Mouse (Mus musculus) induced T-regulatory cell, adult 2 months (primary cell): ENCODE measurements around the gene Lpxn.

Source experiments
- DNase-seq: peaks from one replicate; pipeline ENCODE4 v3.0.0-alpha.2; 2012; ENCODE audit warnings: low read depth

Lpxn gene

GRCm38 (mm10) chr19:12795511-12796327 lies at the start of gene Lpxn, which contains the start of gene Zfp91:
Gene Lpxn (plus strand): TSS chr19:12796193.
Gene Zfp91 (minus strand): TSS chr19:12796126.
- peak; percentile 98 for DNase-seq

DNA sequence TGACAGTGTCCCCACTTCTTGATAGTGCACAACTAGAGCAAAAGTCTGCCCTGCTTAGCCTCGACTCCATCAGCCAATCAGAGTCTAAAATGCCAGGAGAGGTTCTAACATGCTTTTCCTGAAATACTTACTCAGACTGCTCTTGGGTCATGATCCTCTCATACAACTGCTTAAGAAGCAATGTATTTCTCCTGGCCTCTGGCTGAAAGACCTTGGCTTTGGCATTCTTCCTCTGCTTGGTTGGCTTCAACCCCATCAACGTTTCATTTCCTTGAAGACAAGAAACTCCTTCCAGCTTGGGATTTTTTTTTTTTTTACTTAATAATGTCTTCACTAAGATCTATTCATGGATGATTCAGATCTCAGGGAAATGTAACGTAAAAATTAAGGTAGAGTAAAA lies 39.7 kb upstream of the Lpxn start:
- DNase-seq: no peak

GRCm38 (mm10) chr19:12758936-12759478 lies 37.0 kb upstream of the Lpxn start:
- no peak for DNase-seq

GRCm38 (mm10) chr19:12759656-12760055 lies 36.3 kb upstream of the Lpxn start:
- DNase-seq: no peak

DNA sequence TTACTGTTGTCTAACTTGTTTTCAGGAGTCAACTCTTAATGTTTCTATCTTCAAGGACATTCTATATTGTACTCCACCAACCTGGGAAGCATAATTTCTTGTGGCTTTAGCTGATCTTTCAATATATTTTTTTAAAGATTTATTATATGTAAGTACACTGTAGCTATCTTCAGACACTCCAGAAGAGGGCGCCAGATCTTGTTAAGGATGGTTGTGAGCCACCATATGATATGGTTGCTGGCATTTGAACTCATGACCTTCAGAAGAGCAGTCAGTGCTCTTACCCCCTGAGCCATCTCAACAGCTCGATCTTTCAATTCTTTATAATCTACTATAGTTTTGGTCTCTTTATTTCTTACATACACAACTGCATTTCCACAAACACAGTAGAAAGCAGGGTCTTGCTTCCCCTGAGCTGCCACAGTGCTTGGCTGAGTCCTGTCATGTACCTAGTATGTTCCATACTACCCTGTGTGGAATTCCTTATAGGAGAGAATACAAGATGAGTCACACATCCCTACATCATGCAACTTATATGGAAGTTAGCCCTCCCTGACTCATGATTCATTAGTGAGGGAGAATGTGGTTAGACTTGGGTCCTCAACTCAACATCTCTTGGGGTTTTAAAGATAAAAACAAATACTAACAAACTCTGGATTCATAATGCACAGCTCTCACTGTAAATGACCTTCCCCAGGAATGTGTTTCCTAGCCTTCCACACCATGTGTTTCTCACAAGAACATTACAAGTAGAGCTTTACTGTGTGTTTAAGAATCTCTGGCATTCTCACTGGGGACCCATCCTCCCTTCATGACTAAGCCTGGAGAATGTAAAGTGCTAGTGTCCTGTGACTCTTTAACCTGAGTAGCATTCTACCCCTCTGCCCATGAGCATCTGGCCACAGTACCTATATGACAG lies 33.5 kb upstream of the Lpxn start:
- peak; percentile 52 for DNase-seq

DNA sequence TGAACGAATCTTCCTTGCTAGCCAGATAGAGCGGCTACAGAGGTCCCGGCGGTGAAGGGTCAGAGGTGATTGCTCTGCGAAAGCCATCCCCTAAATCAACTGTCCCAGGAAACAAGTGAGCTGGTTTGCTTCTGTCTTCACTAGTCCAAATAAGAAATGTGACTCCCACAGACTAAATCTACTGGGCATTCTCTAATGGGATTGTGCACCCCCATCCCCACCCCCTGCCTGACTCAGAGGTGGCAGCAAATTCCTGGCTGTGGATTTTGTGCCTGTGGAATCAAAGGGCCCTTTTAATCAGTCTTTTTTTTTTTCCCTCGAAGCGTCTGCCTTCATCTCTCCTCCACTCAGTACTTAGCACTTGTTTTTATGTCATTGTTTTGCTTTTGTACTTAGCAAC lies 30.7 kb upstream of the Lpxn start, which contains the start of gene Cntf:
Cntf (minus strand) TSS at position 325 of the 400 bp plus-strand sequence.
- no peak for DNase-seq

DNA sequence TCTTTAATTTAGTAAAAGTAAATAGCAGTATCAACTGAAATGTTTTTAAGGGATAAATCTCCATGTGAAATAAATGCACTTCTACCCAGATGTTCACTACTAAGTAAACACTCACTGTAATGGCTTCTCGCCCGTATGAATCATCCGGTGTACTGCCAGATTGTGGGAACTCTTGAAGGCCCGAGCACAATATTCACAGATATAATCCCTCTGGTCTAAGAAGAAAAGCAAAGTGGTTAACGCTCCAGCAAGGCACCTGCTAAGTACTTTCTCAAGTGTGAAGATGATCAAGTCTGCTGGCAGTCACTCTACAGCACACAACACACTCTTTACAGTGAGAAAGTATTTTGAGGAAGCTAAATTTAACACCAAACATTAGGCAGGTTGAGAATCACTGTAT lies 25.1 kb upstream of the Lpxn start:
- DNase-seq: no peak

DNA sequence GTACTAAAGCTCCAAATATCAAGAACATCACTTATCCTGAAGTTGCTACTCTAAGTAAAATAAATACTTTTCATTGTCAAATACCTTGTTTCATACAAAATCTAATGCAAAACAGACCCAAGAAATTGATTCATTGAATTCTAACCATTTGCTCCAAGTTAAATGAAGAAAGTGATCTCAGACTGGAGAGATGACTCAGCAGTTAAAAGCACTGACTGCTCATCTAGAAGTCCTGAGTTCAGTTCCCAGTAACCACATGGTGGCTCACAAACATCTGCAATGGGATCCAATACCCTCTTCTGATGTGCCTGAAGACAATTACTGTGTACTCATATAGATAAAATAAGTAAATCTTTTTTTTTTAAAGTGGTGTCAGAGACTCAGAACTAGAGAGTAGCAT lies 15.6 kb upstream of the Lpxn start:
- no peak for DNase-seq

- no peak for DNase-seq
These were observed 9.1 kb upstream of the Lpxn start for GRCm38 (mm10) chr19:12786803-12787395.

DNA sequence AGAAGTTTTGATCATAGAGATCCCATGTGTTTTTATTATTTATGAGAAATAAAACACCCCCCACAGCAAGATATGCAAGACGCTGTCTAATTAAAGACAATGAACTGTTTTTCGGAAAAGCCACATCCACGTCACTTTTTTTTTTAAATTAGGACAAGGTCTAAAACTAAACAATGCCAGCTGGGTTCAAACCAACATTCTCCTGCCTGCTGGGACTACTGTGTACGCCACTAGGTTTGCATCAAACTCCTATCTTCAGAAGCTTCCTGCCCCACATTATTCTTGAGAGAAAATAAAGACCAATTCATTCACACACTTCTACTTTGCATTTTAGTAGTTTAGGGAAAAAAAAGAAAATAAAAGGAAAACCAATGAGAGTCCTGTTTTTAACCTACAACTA lies 8.3 kb upstream of the Lpxn start:
- DNase-seq: no peak

- peak; percentile 25 for DNase-seq
These were observed 3.6 kb upstream of the Lpxn start for GRCm38 (mm10) chr19:12792374-12792773.

GRCm38 (mm10) chr19:12794056-12795044 lies 1.6 kb upstream of the Lpxn start:
- peak; percentile 93 for DNase-seq

GRCm38 (mm10) chr19:12795110-12795509 lies 883 bp upstream of the Lpxn start:
- no peak for DNase-seq

DNA sequence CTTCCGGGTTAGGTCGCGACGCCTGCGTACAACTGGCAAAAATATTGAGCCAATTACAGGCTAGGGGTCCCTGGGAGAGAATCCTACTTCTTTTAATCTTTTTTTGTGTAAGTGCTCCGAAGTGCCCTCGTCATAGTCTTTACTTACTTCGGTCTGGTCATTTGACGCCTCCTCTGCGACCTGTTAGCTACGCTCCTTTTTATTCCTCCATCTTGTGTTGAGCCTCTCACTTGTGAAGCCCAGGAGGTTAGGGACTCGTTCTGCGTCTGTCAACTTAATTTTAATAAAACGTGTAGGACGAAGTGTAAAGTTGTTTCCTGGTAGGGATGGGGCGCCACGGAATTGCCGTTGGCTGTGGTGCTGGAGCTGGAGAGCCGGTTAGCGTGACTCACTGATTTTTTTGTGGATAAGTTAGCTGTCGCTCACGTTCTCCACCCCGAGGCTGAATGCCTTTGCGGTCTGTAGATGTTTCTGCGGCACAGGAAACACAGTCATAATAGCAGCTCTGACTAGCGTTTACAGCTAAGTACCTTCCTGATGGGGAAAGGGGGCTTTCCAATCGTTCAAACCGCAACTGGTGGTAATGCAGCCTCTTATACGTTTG lies 437 bp downstream of the Lpxn start:
- DNase-seq: peak; percentile 97

DNA sequence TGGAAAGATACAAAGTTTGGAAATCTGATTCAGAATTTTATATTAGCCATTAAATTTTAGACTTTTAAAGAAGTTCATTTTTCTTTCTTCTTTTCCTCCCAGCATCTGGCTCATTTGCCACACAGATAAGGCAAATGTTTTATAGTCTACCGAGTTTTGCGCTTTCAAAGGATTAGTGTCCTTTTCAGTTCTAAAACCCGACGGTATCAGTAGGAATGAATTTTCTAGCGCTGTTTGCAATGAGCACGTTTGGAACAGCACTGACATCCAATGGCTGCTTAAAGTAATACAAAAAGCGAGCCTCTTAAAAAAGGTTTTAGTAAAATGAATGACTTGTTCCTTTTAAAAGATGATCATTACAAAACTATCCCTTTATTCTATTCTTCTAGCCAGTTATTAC lies 1.1 kb downstream of the Lpxn start:
- DNase-seq: peak; percentile 79

- DNase-seq: peak; percentile 86
These were observed 2.4 kb downstream of the Lpxn start for GRCm38 (mm10) chr19:12798404-12798803.

DNA sequence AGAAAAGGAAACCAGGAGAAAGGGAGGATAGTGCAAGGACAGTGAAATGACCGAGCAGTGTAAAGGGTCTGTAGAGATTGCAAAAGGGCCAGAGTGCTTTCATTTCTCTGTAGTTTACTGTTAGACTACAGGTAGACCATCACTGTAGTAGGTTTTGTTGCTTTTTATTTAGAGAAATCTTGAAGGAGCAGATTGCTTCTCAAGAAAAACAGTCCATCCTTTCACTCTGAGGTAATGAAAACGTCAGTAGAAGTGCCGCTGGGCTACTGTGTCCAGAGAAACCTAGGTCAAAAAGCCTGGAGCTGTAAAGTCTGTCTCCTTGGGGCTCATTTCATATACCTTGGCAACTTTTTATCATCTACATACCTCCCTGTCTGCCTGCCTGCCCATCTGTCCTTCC lies 3.1 kb downstream of the Lpxn start:
- peak; percentile 51 for DNase-seq

DNA sequence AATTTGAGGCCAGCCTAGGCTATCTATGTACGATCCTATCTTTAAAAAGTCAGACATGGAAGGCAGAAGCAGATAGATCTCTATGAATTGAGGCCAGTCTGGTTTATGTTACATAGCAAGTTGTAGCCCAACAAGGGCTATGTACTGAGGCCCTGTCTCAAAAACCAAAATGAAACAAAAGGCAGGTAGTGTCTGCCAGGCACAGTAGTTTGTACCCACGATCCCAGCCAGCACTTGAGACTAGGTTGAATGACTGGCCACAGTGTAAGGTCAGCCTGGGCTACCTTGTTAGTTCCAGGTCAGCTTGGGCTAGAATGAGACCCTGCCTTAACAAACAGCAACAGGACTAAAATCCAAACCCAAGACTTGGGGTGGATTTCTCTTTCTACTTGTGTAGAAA lies 4.6 kb downstream of the Lpxn start:
- peak; percentile 56 for DNase-seq

DNA sequence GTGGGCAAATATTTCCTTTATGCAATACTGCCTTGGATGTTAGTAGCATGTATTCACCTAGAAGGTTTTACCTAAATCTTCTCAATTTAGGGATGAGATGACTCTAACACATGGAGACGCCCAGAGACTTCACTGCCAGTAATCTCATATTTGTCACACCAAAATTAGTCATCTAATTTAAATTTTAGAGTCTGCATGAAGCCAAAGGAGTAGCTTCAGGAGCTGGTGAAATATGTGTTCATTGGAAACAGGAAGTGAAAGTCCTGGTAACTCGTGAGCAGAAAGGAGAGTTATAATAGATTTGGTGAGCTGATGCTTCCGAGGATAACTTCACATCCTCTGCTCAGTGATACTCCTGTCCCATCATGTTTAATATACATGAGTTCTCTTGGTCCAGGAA lies 5.1 kb downstream of the Lpxn start:
- peak; percentile 66 for DNase-seq

DNA sequence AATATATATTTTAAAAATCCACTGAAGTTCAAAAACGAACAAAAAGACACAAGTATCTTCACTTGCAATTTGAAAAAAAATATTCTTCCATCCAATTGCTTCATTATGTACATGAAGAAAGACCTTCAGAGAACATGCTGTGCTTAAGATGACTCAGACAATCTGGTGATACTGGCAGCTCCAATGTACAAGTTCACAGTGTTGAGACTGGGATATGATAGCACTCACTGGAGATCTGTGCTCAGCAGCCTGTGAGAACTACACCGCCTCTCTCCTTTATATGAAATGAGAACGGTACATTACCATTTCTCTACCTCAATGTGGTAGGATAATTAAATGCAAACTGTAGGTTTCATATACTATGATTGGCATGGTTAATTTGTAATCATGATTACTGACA lies 6.8 kb downstream of the Lpxn start:
- no peak for DNase-seq

- DNase-seq: peak; percentile 26
These were observed 8.2 kb downstream of the Lpxn start for GRCm38 (mm10) chr19:12804237-12804636.
